Mouse (Mus musculus) stomach, postnatal 0 days (tissue): ENCODE measurements around the gene Cript.

Experiments used
- CTCF ChIP-seq: IDR thresholded peaks from 2 replicates; pipeline ENCODE4 v1.5.1; 2016; ENCODE audit warnings: antibody characterized with exemption, low read depth, mild to moderate bottlenecking, moderate library complexity
- EP300 ChIP-seq: optimal IDR thresholded peaks from 2 replicates; pipeline ENCODE3; 2016; ENCODE audit warnings: antibody characterized with exemption

- no peak for TF ChIP-seq EP300
- no peak for TF ChIP-seq CTCF
Observed at GRCm38 (mm10) chr17:87053921-87054320, 28.6 kb downstream of the Cript start.
